Mouse (Mus musculus) gastrocnemius, postnatal 10 days (tissue): ENCODE measurements around the gene Spg20. TPM values are rescaled to one million over a fixed set of nuclear protein-coding genes. Genes with fewer than 3 reads are reported as not detected.

ENCODE experiments used
- DNase-seq: peaks from one replicate; pipeline ENCODE4 v3.0.0; 2021; ENCODE audit warnings: mixed read lengths
- total RNA-seq, 2 experiments: library from RNA; stranded (reverse); gene quantifications; 2 replicates each; pipeline ENCODE4 v1.2.3; 2021

The Spg20 gene
- total RNA-seq, 2 experiments from 2014 or later, result 48.4 to 52.6 TPM

DNA sequence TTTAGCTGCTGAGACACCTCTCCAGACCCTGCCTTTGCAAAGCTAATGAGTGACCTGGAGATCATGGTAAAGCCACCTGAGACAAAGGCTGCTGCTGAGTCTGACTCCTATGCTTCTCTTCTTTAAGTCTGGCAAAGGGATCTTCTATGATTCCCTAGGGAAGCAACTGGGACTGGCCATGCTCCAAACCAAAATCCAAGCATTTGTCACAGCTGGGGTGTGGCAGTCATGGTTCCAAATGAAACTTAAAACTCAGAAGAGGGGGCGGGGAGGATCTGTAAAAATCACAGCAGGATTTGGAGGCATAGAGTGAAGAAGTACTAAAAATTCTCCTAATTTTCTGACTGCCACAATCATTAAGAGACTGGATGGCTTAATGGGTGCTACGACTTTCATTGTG, 14.7 kb upstream of the Spg20 start:
- peak; percentile 40 for DNase-seq

DNA sequence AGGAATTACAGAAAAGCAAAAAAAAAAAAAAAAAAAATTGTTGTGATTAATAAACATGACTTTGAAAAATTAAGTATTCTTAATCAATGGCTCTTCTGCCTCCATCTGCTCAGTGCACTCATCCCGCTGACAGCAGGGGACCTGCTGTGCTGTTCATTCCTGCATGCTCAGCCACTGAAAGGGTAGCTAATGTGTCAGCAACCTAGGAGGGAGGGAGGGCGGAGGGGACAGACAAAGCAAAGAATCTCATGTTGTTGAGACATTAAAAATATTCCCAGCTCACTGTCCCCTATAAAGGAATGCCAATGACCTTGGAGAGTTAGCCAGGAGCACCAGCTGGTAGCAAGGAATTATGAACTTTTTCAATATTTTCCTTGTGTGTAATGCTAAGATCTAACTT, 13.9 kb upstream of the Spg20 start:
- no peak for DNase-seq

- DNase-seq, result peak; percentile 47
These were observed 12.9 kb upstream of the Spg20 start for GRCm38 (mm10) chr3:55098990-55099389.

DNA sequence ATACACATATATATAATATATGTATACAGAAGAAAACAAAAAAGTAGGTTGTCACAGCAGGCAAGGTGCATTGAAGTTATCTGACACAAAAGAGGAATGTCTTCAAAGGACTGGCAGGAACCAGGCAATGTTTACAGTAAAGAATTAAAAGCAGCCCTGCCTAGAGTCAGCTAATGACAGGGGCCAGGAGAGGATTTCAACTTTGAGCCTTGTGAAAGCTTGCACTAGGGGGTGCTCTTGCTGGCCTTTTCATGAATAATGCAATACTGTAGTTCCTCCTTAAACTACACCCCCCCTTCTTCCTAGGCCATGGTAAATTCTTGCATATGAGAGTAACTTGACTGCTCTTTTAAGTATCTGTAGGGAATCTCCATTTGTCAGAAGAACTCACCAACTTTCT, 10.8 kb upstream of the Spg20 start:
- no peak for DNase-seq

DNA sequence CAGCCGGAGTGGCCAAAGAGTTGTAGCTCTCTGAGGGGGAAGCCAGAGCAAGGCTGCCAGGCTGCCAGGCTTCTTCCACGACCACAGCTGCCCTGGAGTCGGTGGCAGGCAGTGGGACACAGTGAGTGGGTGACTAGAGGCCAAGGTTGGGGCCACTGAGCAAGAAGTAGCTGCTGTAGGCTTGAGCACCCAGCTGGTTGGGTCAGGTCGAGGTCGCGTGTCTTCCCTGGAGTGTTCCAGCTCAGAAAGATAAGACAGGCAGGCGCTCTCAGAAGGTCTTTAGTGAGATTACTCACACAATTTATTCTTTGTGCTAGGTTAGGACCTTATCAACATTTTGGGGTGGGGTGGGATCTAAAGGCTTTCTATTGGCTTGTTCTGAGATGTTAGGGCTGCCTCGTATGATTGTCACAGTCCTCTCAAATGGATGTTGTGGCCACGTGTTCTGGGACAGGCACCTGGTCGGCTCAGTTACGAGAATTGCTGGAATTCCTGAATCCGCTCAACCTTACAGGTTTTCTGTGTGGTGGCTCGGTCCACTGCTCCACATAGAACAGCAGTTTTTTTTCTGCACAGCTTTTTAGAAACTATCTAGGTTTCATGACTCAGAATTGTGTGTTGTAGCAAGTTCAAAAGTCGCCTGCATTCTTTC, 6.4 kb upstream of the Spg20 start:
- DNase-seq, result no peak

GRCm38 (mm10) chr3:55106051-55106450, 5.9 kb upstream of the Spg20 start:
- DNase-seq, result no peak

- no peak for DNase-seq
These were observed 2.8 kb upstream of the Spg20 start for GRCm38 (mm10) chr3:55109097-55109496.

- no peak for DNase-seq
These were observed 955 bp downstream of the Spg20 start for GRCm38 (mm10) chr3:55112710-55113415.

DNA sequence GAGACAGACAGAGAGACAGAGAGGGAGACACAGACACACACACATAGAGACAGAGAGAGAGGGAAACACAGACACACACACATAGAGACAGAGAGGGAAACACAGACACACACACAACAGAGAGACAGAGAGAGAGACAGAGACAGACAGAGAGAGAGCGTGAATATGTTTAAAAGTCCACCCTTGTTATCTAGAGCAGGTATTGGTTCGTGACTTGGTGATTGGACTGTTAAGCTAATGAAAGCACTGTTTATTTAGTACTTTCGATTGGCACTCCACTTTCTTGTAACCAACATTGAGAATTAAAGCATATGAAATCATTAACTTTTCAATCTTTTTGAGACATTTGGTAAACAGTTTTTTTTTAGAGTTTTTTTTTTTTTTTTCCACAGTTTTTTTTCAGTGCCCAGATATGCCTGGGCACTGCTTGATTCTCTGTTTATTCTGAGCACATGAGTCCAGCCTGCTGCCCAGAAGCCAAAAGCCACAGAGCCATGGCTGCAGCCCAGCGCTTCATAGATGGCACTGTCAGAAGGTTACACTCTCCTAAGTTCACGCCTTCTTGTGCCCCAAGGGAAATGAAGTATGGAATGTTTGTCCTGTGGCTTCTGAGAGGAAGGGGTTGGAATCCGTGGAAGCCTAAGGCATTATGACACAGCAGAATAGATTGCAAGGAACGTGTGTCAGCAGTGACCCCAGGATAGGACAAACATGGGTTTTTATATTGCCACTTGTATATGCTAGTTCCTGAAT, 2.6 kb downstream of the Spg20 start:
- peak; percentile 34 for DNase-seq

DNA sequence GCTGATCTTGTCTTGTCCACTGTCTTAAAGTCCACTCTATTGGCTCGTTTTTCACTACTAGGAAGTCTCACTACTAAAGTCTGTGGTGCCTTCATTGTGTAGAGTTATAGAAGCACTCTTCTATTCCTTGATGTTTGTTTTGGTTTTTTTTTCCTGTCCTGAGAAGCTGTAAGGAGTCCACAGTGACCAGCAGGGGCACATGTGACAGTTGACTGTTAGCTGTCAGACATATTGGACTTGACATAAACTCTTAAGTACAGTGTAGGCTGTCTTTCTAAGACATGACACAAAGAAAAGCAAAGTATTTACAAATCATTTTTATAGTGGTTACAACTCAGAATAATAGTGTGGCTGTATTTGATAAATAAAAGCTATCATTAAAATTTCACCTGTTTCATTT, 3.2 kb downstream of the Spg20 start:
- no peak for DNase-seq

DNA sequence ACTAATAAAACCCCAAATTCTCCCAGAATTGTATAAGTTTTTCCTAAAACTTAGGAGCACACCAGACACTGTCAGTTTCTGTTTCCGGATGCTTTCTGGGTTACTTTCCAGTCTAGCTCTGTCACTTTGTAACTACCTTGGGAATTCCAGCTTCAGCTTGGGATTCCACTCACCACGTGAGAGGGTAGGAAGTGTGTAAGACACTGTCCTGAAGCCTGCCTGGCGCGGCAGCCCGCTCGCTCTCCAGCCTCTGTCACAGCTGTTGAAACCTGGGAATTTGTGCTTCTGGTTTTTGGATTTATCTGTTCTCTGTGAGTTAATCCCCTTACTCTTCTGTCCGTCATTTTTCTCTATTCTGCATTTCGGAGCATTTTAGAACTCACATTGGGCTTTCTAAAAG, 4.1 kb downstream of the Spg20 start:
- DNase-seq, result no peak

DNA sequence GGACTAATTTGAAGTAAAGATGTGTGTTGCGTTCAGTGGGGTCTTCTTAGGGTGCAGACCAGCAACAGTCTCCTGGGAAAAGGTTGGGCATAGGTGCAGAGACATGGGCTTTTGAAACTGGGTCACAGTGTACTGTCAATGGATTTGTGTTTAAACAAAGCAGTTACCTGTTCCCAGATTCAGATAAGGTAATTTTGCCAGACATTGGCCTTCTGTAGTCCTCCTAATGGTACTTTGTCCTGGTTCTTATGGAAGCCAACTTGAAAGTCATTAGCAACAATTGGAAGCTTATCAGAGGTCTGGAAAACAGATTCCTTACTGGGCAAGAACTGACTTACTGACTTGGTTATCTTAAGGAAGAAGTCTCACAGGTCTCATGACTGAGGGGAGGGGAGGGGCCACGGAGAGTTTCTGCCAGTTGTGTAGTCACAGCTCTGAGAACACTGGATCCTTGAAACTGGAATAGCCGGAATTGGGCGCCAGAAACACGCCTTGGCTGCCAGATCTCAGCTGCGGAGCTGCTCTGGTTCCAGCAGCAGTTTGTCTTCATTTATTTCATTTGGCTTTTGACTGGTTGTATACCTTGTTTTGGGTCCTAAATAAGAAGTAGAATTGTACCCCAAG, 7.5 kb downstream of the Spg20 start:
- DNase-seq, result peak; percentile 48

- no peak for DNase-seq
These were observed 10.5 kb downstream of the Spg20 start for GRCm38 (mm10) chr3:55122336-55122870.

GRCm38 (mm10) chr3:55123064-55123463, 11.2 kb downstream of the Spg20 start:
- DNase-seq, result no peak

GRCm38 (mm10) chr3:55129181-55129692, 17.3 kb downstream of the Spg20 start:
- DNase-seq, result no peak

- DNase-seq, result no peak
These were observed 19.8 kb downstream of the Spg20 start for GRCm38 (mm10) chr3:55131576-55132233.

DNA sequence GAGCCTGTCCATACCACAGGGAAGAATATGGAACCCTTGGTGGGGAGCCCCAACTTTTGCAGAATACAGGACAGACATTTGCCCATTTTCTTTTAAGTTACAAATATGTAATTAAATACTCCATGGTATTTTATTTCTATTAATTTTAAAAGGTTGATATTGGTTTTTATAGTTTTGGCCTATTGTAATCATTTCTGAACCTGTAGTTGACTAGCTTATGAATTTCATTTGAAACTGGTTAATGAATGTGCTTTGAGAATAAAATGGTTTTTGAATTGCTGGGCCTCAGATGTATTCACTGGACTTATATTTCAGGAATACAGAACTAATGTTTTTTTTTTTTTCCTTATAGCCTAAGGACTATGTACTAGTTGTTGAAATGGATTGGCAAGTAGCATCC, 25.1 kb downstream of the Spg20 start, which contains the start of gene Ccdc169:
Gene Ccdc169 (plus strand): TSS at position 301 of the 400 bp plus-strand sequence.
- no peak for DNase-seq

- DNase-seq, result no peak
These were observed 27.9 kb downstream of the Spg20 start for GRCm38 (mm10) chr3:55139837-55140236.

- no peak for DNase-seq
These were observed 29.5 kb downstream of the Spg20 start for GRCm38 (mm10) chr3:55141401-55141800.

DNA sequence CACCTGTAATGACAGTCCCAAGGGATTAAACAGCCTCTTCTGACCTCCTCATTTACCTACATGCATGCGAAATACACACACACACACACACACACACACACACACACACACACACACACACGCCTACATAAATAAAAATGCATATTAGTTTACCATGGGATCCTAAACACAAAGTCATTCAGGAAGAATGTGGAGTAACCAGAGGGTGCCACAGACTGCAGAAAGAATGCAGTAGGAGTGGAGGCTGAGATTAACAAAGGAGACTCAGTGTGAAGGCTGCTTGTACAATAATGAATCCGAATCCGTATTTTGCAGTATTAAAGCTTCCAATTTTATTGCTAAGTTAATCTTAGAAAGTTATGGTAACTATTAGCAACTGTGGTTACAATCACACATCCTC, 33.0 kb downstream of the Spg20 start:
- no peak for DNase-seq

DNA sequence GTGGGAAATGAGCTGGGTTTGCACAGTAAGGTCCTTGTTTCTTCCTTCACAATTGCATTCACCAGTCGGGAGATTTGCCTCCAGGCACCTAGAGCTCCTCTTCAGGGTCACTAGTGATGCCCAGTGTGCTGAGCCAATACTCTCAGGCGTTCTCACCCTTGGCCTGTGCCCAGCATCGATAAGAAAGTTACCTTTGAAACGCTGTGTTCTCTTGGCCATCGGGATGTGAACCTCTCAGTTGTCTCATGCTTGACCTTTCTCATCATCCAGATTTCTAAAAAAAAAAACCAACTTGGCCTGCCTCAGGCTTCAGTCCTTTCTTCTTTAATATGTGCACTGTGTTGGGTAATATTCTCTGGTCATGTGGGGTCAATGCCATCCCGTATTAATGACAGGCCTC, 34.5 kb downstream of the Spg20 start:
- no peak for DNase-seq

DNA sequence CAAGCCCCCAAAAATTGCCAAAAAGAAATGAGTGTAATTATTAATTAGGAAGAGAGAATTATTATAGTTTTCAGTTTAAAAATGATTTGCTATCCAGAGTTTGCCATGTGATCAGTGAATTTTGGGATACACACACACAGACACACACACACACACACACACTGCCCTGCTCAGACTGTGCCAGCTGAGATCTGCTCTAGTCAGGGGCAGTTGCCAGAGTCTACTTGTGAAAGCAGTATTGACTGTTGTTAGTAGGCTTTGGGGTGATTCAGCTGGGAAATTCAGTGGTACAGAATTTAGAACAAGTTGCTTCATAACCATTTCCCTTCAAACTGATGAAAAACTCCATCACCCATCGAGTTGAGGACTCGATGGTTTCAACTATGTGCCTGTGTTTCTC, 35.2 kb downstream of the Spg20 start:
- no peak for DNase-seq
